Mouse (Mus musculus) spleen, adult 2 months (tissue): ENCODE results near the gene Prkaa2.

ENCODE experiments used
- CTCF ChIP-seq: fragments of 200-500 bp; IDR thresholded peaks from 2 replicates; pipeline ENCODE4 v1.5.1; 2011; ENCODE audit warnings: mild to moderate bottlenecking, inconsistent platforms; ENCODE audit not compliant: insufficient read depth, insufficient read length, insufficient replicate concordance; ENCODE audit errors: extremely low read depth
- POLR2A ChIP-seq: fragments of 200-500 bp; IDR thresholded peaks from 2 replicates; pipeline ENCODE4 v1.6.1; 2011; ENCODE audit warnings: low read depth, low read length, inconsistent platforms

GRCm38 (mm10) chr4:105151911-105152690, 42.4 kb upstream of the Prkaa2 start:
- peak; percentile 84; the same call in 1 of the 2 replicates for TF ChIP-seq CTCF
- no peak for TF ChIP-seq POLR2A
